Comparison of ENCODE assay signal across 14 mouse cellular contexts in genomic region chr13:12083443-12084111, GRCm38 (mm10). TPM values are rescaled to one million over a fixed set of nuclear protein-coding genes. Genes with fewer than 3 reads are reported as not detected.
DNase-seq lines count a peak whose midpoint lies in the region; ATAC-seq lines count a peak whose summit lies in the region.
"Had no signal": no experiment of that assay in that cellular context is flagged by ENCODE, and none has a peak within 500 bp of the region (broad histone marks: within the 10 kb centered on the region; RNA-seq: fewer than 3 reads in every experiment).

No protein-coding gene starts in this region.

- no peaks in the 10 kb centered on the region for H3K27me3 ChIP-seq in forebrain, embryonic 11.5 days (ENCODE audit: control insufficient read depth, insufficient read depth, low read length)
- H3K27me3 ChIP-seq in forebrain, embryonic 10.5 days (ENCODE audit: poor library complexity, severe bottlenecking), result no peaks in the 10 kb centered on the region
- H3K27me3 ChIP-seq in heart, embryonic 16.5 days (ENCODE audit: control insufficient read depth, insufficient read depth, low read length), result no peaks in the 10 kb centered on the region
- H3K27me3 ChIP-seq in lung, embryonic 16.5 days (ENCODE audit: control insufficient read depth, insufficient read depth, low read depth, low read length), result no peaks in the 10 kb centered on the region
- no peaks in the 10 kb centered on the region for H3K27me3 ChIP-seq in midbrain, embryonic 14.5 days (ENCODE audit: control insufficient read depth, insufficient read depth, low read length)
- H3K27me3 ChIP-seq: liver, embryonic 15.5 days had no signal

- no peaks in the 10 kb centered on the region for H3K36me3 ChIP-seq in forebrain, embryonic 11.5 days (ENCODE audit: control insufficient read depth, insufficient read depth, low read length)
- H3K36me3 ChIP-seq in forebrain, embryonic 10.5 days (replicated peaks), result no peaks in the 10 kb centered on the region
- no peaks in the 10 kb centered on the region for H3K36me3 ChIP-seq in heart, embryonic 16.5 days (ENCODE audit: control insufficient read depth, insufficient read depth)
- H3K36me3 ChIP-seq in lung, embryonic 16.5 days (ENCODE audit: control insufficient read depth, insufficient read depth, low read length), result no peaks in the 10 kb centered on the region
- H3K36me3 ChIP-seq in midbrain, embryonic 14.5 days (ENCODE audit: control insufficient read depth, insufficient read depth, low read length), result no peaks in the 10 kb centered on the region
- H3K36me3 ChIP-seq: liver, embryonic 15.5 days had no signal

- H3K27ac ChIP-seq in forebrain, embryonic 11.5 days (ENCODE audit: low read depth, low read length), result no peak overlapping the region
- no peak overlapping the region for H3K27ac ChIP-seq in forebrain, embryonic 10.5 days
- peak overlapping the region; percentile 49 for H3K27ac ChIP-seq in heart, embryonic 16.5 days (ENCODE audit: low read length)
- H3K27ac ChIP-seq in lung, embryonic 16.5 days (ENCODE audit: low read length), result no peak overlapping the region
- H3K27ac ChIP-seq in midbrain, embryonic 14.5 days (replicated peaks; ENCODE audit: low read depth, low read length), result no peak overlapping the region
- H3K27ac ChIP-seq: gastrocnemius, adult 2 months; liver, embryonic 15.5 days had no signal

- no peaks in the 10 kb centered on the region for H3K4me1 ChIP-seq in forebrain, embryonic 11.5 days (replicated peaks; ENCODE audit: control insufficient read depth, insufficient read depth, low read length)
- peaks cover 3% of the 10 kb centered on the region; the same call in 1 of the 2 replicates for H3K4me1 ChIP-seq in forebrain, embryonic 10.5 days
- H3K4me1 ChIP-seq in heart, embryonic 16.5 days (ENCODE audit: control insufficient read depth, insufficient read depth, low read length), result peaks cover 33% of the 10 kb centered on the region
- H3K4me1 ChIP-seq in lung, embryonic 16.5 days (replicated peaks; ENCODE audit: control insufficient read depth, insufficient read depth, low read length), result 0 out of 2 replicates have a peak, but pooled peaks cover 4% of the 10 kb centered on the region
- peaks cover 6% of the 10 kb centered on the region; the same call in 1 of the 2 replicates for H3K4me1 ChIP-seq in midbrain, embryonic 14.5 days (ENCODE audit: control insufficient read depth, insufficient read depth, low read length)
- H3K4me1 ChIP-seq: liver, embryonic 15.5 days had no signal

- H3K4me3 ChIP-seq in forebrain, embryonic 11.5 days (ENCODE audit: low read depth, low read length), result no peak overlapping the region
- H3K4me3 ChIP-seq in forebrain, embryonic 10.5 days, result no peak overlapping the region
- no peak overlapping the region for H3K4me3 ChIP-seq in heart, embryonic 16.5 days (ENCODE audit: low read length)
- H3K4me3 ChIP-seq in lung, embryonic 16.5 days (ENCODE audit: low read length), result no peak overlapping the region
- no peak overlapping the region for H3K4me3 ChIP-seq in midbrain, embryonic 14.5 days (replicated peaks; ENCODE audit: low read depth, low read length)
- H3K4me3 ChIP-seq: gastrocnemius, adult 2 months; liver, embryonic 15.5 days had no signal

- ATAC-seq in forebrain, embryonic 11.5 days (replicated peaks; ENCODE audit: low FRiP score), result peak; percentile 21; the same call in 1 of the 2 replicates
- ATAC-seq in heart, embryonic 16.5 days (replicated peaks; ENCODE audit: extremely low read depth, insufficient read depth, low FRiP score), result 0 out of 2 replicates have a peak, but pooled peaks have one; percentile 38
- peak; percentile 28; the same call in 1 of the 2 replicates for ATAC-seq in lung, embryonic 16.5 days (ENCODE audit: low read depth)
- ATAC-seq in midbrain, embryonic 14.5 days (ENCODE audit: low FRiP score, low TSS enrichment), result peak; percentile 34; the same call in 1 of the 2 replicates

- no peak for DNase-seq in forebrain, embryonic 11.5 days (ENCODE audit: low spot score)
- no peak for DNase-seq in forebrain, embryonic 10.5 days (ENCODE audit: extremely low spot score, low spot score)
- no peak for DNase-seq in heart, adult 11 months
- DNase-seq in lung, postnatal 4 days, result no peak
- DNase-seq in midbrain, embryonic 14.5 days, result peak; percentile 39
- DNase-seq in cerebellum, postnatal 14 days, result no peak
- DNase-seq: cerebellum, adult 8-10 months; gastrocnemius, adult 2 months; heart, postnatal 36 days; kidney, postnatal 14 days; left cerebral cortex, postnatal 4 days had no signal

- 57% methylated on average over 10 of the region's 10 CpGs for WGBS in forebrain, embryonic 11.5 days
- WGBS in forebrain, embryonic 10.5 days, result 67% methylated on average over 10 of the region's 10 CpGs
- 19% methylated on average over 10 of the region's 10 CpGs for WGBS in heart, embryonic 16.5 days
- 23% methylated on average over 10 of the region's 10 CpGs for WGBS in lung, embryonic 16.5 days
- WGBS in midbrain, embryonic 14.5 days, result 25% methylated on average over 10 of the region's 10 CpGs

- no peak overlapping the region for H3K4me2 ChIP-seq in forebrain, embryonic 11.5 days (ENCODE audit: low read depth, low read length, severe bottlenecking)
- H3K4me2 ChIP-seq in heart, embryonic 16.5 days (ENCODE audit: low read depth, low read length), result peak overlapping the region; percentile 22
- H3K4me2 ChIP-seq in lung, embryonic 16.5 days (ENCODE audit: low read depth, low read length), result no peak overlapping the region
- H3K4me2 ChIP-seq in midbrain, embryonic 14.5 days (ENCODE audit: low read length), result no peak overlapping the region
- H3K4me2 ChIP-seq: liver, embryonic 15.5 days had no signal

- no peaks in the 10 kb centered on the region for H3K9me3 ChIP-seq in forebrain, embryonic 11.5 days (ENCODE audit: control insufficient read depth, low read length)
- H3K9me3 ChIP-seq in forebrain, embryonic 10.5 days, result no peaks in the 10 kb centered on the region
- no peaks in the 10 kb centered on the region for H3K9me3 ChIP-seq in heart, embryonic 16.5 days (replicated peaks; ENCODE audit: control insufficient read depth, low read length)
- no peaks in the 10 kb centered on the region for H3K9me3 ChIP-seq in lung, embryonic 16.5 days (ENCODE audit: control insufficient read depth, low read length)
- H3K9me3 ChIP-seq in midbrain, embryonic 14.5 days (ENCODE audit: control insufficient read depth, low read length), result no peaks in the 10 kb centered on the region
- H3K9me3 ChIP-seq: liver, embryonic 15.5 days had no signal

- no peak overlapping the region for H3K9ac ChIP-seq in forebrain, embryonic 11.5 days (ENCODE audit: low read length)
- H3K9ac ChIP-seq in heart, embryonic 16.5 days (ENCODE audit: low read length), result peak overlapping the region; percentile 31; the same call in 1 of the 2 replicates
- H3K9ac ChIP-seq in lung, embryonic 16.5 days (ENCODE audit: low read length), result no peak overlapping the region
- H3K9ac ChIP-seq in midbrain, embryonic 14.5 days (replicated peaks; ENCODE audit: low read length), result no peak overlapping the region
- H3K9ac ChIP-seq: liver, embryonic 15.5 days had no signal

RNA-seq across cellular contexts. Expression of gene Ryr2, which starts 23.2 kb away (rescaled TPM):
- polyA plus RNA-seq in forebrain, embryonic 11.5 days (2014; fragmentation: Nextera tagmentation; extraction: Ambion mirVana), result 0.48 and 0.51 TPM in 2 replicates
- polyA plus RNA-seq in forebrain, embryonic 10.5 days (2016; fragmentation: Nextera tagmentation; extraction: Ambion mirVana), result 0.14 and 0.19 TPM in 2 replicates
- 31.5 and 33.3 TPM in 2 replicates for polyA plus RNA-seq in heart, embryonic 16.5 days (2015; fragmentation: Nextera tagmentation; extraction: Ambion mirVana)
- polyA plus RNA-seq in lung, embryonic 16.5 days (2015; fragmentation: Nextera tagmentation; extraction: Ambion mirVana), result 1.5 and 1.6 TPM in 2 replicates
- polyA plus RNA-seq in midbrain, embryonic 14.5 days (2014; fragmentation: Nextera tagmentation; extraction: Ambion mirVana), result 6.1 and 6.7 TPM in 2 replicates
